Mouse (Mus musculus) CH12.LX (cell line): Measurements from ENCODE around the gene Zbtb22. TPM values are rescaled to one million over a fixed set of nuclear protein-coding genes. Genes with fewer than 3 reads are reported as not detected.

ENCODE experiments used
- DNase-seq: peaks from one replicate; pipeline ENCODE4 v3.0.0-alpha.2; 2013; ENCODE audit errors: extremely low read depth
- H3K27ac ChIP-seq: 2 replicates; pipeline ENCODE4 v1.5.1; 2012; ENCODE audit warnings: low read depth, mild to moderate bottlenecking, control low read depth, moderate library complexity; ENCODE audit not compliant: insufficient read depth
- H3K27me3 ChIP-seq: replicated peaks from 2 replicates; pipeline ENCODE3; 2012; ENCODE audit warnings: inconsistent platforms
- H3K36me3 ChIP-seq, 2 experiments: replicated peaks in 1 of 2; 2 replicates each; pipeline versions ENCODE3 to v1.6.1; 2012; ENCODE audit warnings: inconsistent platforms in 1 of 2, low read length in 1 of 2, mild to moderate bottlenecking in 1 of 2, mixed read lengths in 1 of 2, moderate library complexity in 1 of 2; ENCODE audit not compliant: control insufficient read depth in 1 of 2, insufficient read depth in 1 of 2
- H3K4me1 ChIP-seq, 2 experiments: 2 replicates each; pipeline ENCODE4 v1.6.1; 2012; ENCODE audit warnings: inconsistent platforms in 1 of 2, moderate library complexity in 1 of 2; ENCODE audit not compliant: insufficient read depth in 2 of 2, control insufficient read depth in 1 of 2
- H3K4me2 ChIP-seq: 2 replicates; pipeline ENCODE4 v1.6.1; 2012; ENCODE audit warnings: low read depth, mild to moderate bottlenecking, control low read depth; ENCODE audit not compliant: poor library complexity, insufficient read depth, severe bottlenecking
- H3K4me3 ChIP-seq, 3 experiments: fragments of 150-350 bp in 1 of 3; sonication (generic) in 1 of 3; replicated peaks in 1 of 3; 2 replicates each; pipeline versions ENCODE3 to v1.5.1; 2011 to 2012; ENCODE audit warnings: low read depth in 2 of 3, low read length in 2 of 3, mild to moderate bottlenecking in 2 of 3, moderate library complexity in 2 of 3, control low read depth in 1 of 3, improper control_type of control experiment in 1 of 3, inconsistent platforms in 1 of 3, mixed read lengths in 1 of 3; ENCODE audit not compliant: poor library complexity in 1 of 3
- H3K79me2 ChIP-seq: replicated peaks from 2 replicates; pipeline ENCODE4 v1.6.1; 2012; ENCODE audit warnings: mild to moderate bottlenecking, moderate library complexity; ENCODE audit not compliant: control insufficient read depth, poor library complexity, insufficient read depth, severe bottlenecking; ENCODE audit errors: extremely low read depth
- H3K9ac ChIP-seq: 2 replicates; pipeline ENCODE4 v1.6.1; 2012; ENCODE audit warnings: low read depth, mild to moderate bottlenecking, control low read depth, moderate library complexity; ENCODE audit not compliant: insufficient read depth
- H3K9me3 ChIP-seq: replicated peaks from 2 replicates; pipeline ENCODE3; 2012; ENCODE audit warnings: low read length, inconsistent platforms, mixed read lengths
- BHLHE40 ChIP-seq: IDR thresholded peaks from 2 replicates; pipeline ENCODE4 v1.6.1; 2011; ENCODE audit warnings: mild to moderate bottlenecking, low read depth, low read length, improper control_type of control experiment
- CHD1 ChIP-seq: IDR thresholded peaks from 2 replicates; pipeline ENCODE4 v1.6.1; 2012; ENCODE audit warnings: low read depth, low read length, improper control_type of control experiment, inconsistent platforms
- CTCF ChIP-seq, 2 experiments: IDR thresholded peaks in 1 of 2; conservative IDR thresholded peaks in 1 of 2; 2 replicates each; pipeline ENCODE4 v1.5.1; 2011 to 2012; ENCODE audit warnings: low read depth in 2 of 2, low read length in 2 of 2, improper control_type of control experiment in 1 of 2, inconsistent platforms in 1 of 2, mild to moderate bottlenecking in 1 of 2, moderate library complexity in 1 of 2
- E2F4 ChIP-seq: IDR thresholded peaks from 2 replicates; pipeline ENCODE4 v1.6.1; 2011; ENCODE audit warnings: low read depth, low read length, improper control_type of control experiment; ENCODE audit not compliant: insufficient replicate concordance
- EP300 ChIP-seq: IDR thresholded peaks from 2 replicates; pipeline ENCODE4 v1.6.1; 2011; ENCODE audit warnings: low read length, improper control_type of control experiment
- GABPA ChIP-seq: IDR thresholded peaks from 2 replicates; pipeline ENCODE4 v1.6.1; 2012; ENCODE audit warnings: low read depth, low read length, improper control_type of control experiment, inconsistent platforms; ENCODE audit not compliant: insufficient replicate concordance
- HCFC1 ChIP-seq: IDR thresholded peaks from 2 replicates; pipeline ENCODE4 v1.6.1; 2012; ENCODE audit warnings: low read depth, mild to moderate bottlenecking, inconsistent platforms, low read length, improper control_type of control experiment
- IRF4 ChIP-seq: IDR thresholded peaks from 2 replicates; pipeline ENCODE4 v1.6.1; 2014; ENCODE audit warnings: low read depth, mild to moderate bottlenecking, inconsistent platforms, low read length, improper control_type of control experiment
- JUND ChIP-seq: conservative IDR thresholded peaks from 2 replicates; pipeline ENCODE4 v1.6.1; 2011; ENCODE audit warnings: low read depth, low read length, improper control_type of control experiment
- KAT2A ChIP-seq: IDR thresholded peaks from 2 replicates; pipeline ENCODE4 v1.6.1; 2012; ENCODE audit warnings: low read length, improper control_type of control experiment, inconsistent platforms; ENCODE audit not compliant: insufficient replicate concordance
- MAFK ChIP-seq: IDR thresholded peaks from 2 replicates; pipeline ENCODE4 v1.6.1; 2011; ENCODE audit warnings: low read length, improper control_type of control experiment; ENCODE audit not compliant: insufficient replicate concordance
- MAX ChIP-seq: IDR thresholded peaks from 2 replicates; pipeline ENCODE4 v1.6.1; 2011; ENCODE audit warnings: low read length, improper control_type of control experiment
- MAZ ChIP-seq: IDR thresholded peaks from 2 replicates; pipeline ENCODE4 v1.6.1; 2012; ENCODE audit warnings: low read depth, mild to moderate bottlenecking, inconsistent platforms, low read length, improper control_type of control experiment, moderate library complexity
- MXI1 ChIP-seq: IDR thresholded peaks from 2 replicates; pipeline ENCODE4 v1.6.1; 2011; ENCODE audit warnings: mild to moderate bottlenecking, low read depth, low read length, improper control_type of control experiment
- MYC ChIP-seq: IDR thresholded peaks from 2 replicates; pipeline ENCODE4 v1.6.1; 2011; ENCODE audit warnings: low read depth, mild to moderate bottlenecking, improper control_type of control experiment, low read length
- NRF1 ChIP-seq: IDR thresholded peaks from 2 replicates; pipeline ENCODE4 v1.6.1; 2014; ENCODE audit warnings: low read depth, mild to moderate bottlenecking, inconsistent platforms, low read length, improper control_type of control experiment, moderate library complexity
- PAX5 ChIP-seq: IDR thresholded peaks from 2 replicates; pipeline ENCODE4 v1.6.1; 2012; ENCODE audit warnings: low read length, inconsistent platforms, mixed read lengths
- POLR2A ChIP-seq: IDR thresholded peaks from 2 replicates; pipeline ENCODE4 v1.6.1; 2011; ENCODE audit warnings: low read depth, mild to moderate bottlenecking, improper control_type of control experiment, low read length
- POLR2AphosphoS2 ChIP-seq: IDR thresholded peaks from 2 replicates; pipeline ENCODE4 v1.6.1; 2011; ENCODE audit warnings: low read depth, low read length, improper control_type of control experiment
- RAD21 ChIP-seq: IDR thresholded peaks from 2 replicates; pipeline ENCODE4 v1.6.1; 2011; ENCODE audit warnings: low read depth, mild to moderate bottlenecking, low read length, improper control_type of control experiment, moderate library complexity
- RCOR1 ChIP-seq: conservative IDR thresholded peaks from 2 replicates; pipeline ENCODE4 v1.6.1; 2012; ENCODE audit warnings: low read depth, mild to moderate bottlenecking, inconsistent platforms, low read length, improper control_type of control experiment
- TBP ChIP-seq: conservative IDR thresholded peaks from 2 replicates; pipeline ENCODE4 v1.6.1; 2011; ENCODE audit warnings: low read depth, low read length, improper control_type of control experiment
- TCF12 ChIP-seq: IDR thresholded peaks from 2 replicates; pipeline ENCODE4 v1.6.1; 2014; ENCODE audit warnings: low read depth, mild to moderate bottlenecking, inconsistent platforms, low read length, improper control_type of control experiment
- UBTF ChIP-seq: IDR thresholded peaks from 2 replicates; pipeline ENCODE4 v1.6.1; 2012; ENCODE audit warnings: low read depth, mild to moderate bottlenecking, inconsistent platforms, low read length, improper control_type of control experiment, moderate library complexity
- USF1 ChIP-seq: IDR thresholded peaks from 2 replicates; pipeline ENCODE4 v1.6.1; 2014; ENCODE audit warnings: low read depth, mild to moderate bottlenecking, inconsistent platforms, low read length, improper control_type of control experiment
- USF2 ChIP-seq: conservative IDR thresholded peaks from 2 replicates; pipeline ENCODE4 v1.6.1; 2011; ENCODE audit warnings: low read depth, low read length, improper control_type of control experiment
- ZC3H11A ChIP-seq: IDR thresholded peaks from 2 replicates; pipeline ENCODE4 v1.6.1; 2012; ENCODE audit warnings: low read depth, mild to moderate bottlenecking, inconsistent platforms, low read length, improper control_type of control experiment
- ZMIZ1 ChIP-seq: IDR thresholded peaks from 2 replicates; pipeline ENCODE4 v1.6.1; 2012; ENCODE audit warnings: low read depth, mild to moderate bottlenecking, inconsistent platforms, low read length, improper control_type of control experiment
- ZNF384 ChIP-seq: IDR thresholded peaks from 2 replicates; pipeline ENCODE4 v1.6.1; 2012; ENCODE audit warnings: low read depth, low read length, improper control_type of control experiment, inconsistent platforms
- dilution Hi-C: fragments of 300-500 bp; cut with MboI; formaldehyde crosslinking; loops from 2 replicates; pipeline ENCODE4 v1.14.3; 2020; ENCODE audit warnings: low sequenced_read_pairs; ENCODE audit not compliant: extremely low pct_unique_long_range_greater_than_20kb, extremely low pct_ligation_motif_present
- in situ Hi-C: fragments of 300-500 bp; cut with MboI; formaldehyde crosslinking; loops from 3 replicates; pipeline ENCODE4 v1.14.3; 2019; ENCODE audit warnings: low sequenced_read_pairs, low pct_ligation_motif_present, low pct_unique_long_range_greater_than_20kb, mixed read lengths
- polyA plus RNA-seq: library from polyadenylated mRNA; unstranded; fragments of >175 nt; gene quantifications from 2 replicates; pipeline ENCODE4 v1.2.1, GENCODE M21; 2012; ENCODE audit warnings: low read depth; ENCODE audit not compliant: insufficient read length
- total RNA-seq, 2 experiments: library from RNA; depleted of rRNA; stranded (reverse); fragments of 300-350 nt in 1 of 2; fragments of >200 nt in 1 of 2; gene quantifications; 2 replicates each; pipeline ENCODE4 v1.2.3; 2012 to 2014

The Zbtb22 gene
- total and polyA plus RNA-seq, 3 experiments: 11.7 to 23.5 (median 20.3) TPM

DNA sequence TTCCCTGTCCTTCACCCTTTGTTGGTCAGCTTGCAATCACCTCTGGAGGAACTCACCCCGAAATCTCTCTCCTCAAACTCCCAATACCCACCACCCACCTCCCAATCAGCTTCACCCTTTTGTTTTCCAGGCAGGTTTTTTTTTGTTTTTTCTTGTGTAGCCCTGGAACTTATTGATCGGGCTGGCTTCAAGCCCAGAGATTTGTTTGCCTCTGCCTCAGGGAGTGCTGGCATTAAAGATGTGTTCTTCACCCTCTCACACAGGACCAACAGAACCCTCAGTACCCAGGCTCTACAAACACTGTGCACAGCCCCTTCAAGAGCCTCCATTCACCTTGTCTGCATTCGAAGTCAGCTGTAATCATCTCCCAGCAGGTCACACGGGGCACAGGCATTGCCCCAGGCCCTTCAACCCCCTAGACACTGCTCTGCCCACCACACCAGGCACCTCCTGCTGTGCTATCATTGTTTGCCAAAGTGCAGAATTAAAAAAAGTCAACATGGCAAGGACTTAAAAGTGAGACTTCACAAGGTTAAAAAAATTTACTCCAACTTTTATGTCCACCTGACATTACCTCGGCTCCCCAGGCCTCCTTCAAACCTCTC, 38.4 kb downstream of the Zbtb22 start:
- Histone ChIP-seq H3K9me3 (no peaks in the 10 kb centered on the region), H3K27me3 (no peaks in the 10 kb centered on the region), H3K4me1 (peaks cover 10 to 41% of the 10 kb centered on the region in 2 experiments), H3K36me3 (peaks cover 54 to 67% of the 10 kb centered on the region in 2 experiments), H3K4me2 (peak overlapping the region; percentile 63), H3K79me2 (peaks cover 29% of the 10 kb centered on the region), H3K9ac (peak overlapping the region; percentile 53), H3K27ac (peak overlapping the region; percentile 26; the same call in 1 of the 2 replicates), H3K4me3 (peak overlapping the region; percentile 61 to 96 (median 91))
- DNase-seq: no peak
- in situ Hi-C loops: no loop called here
- dilution Hi-C loops: no loop called here
- TF ChIP-seq RCOR1 (no peak), POLR2A (peak; percentile 2; the same call in 1 of the 2 replicates)
- TF ChIP-seq, all 38 proteins: peak for 1

DNA sequence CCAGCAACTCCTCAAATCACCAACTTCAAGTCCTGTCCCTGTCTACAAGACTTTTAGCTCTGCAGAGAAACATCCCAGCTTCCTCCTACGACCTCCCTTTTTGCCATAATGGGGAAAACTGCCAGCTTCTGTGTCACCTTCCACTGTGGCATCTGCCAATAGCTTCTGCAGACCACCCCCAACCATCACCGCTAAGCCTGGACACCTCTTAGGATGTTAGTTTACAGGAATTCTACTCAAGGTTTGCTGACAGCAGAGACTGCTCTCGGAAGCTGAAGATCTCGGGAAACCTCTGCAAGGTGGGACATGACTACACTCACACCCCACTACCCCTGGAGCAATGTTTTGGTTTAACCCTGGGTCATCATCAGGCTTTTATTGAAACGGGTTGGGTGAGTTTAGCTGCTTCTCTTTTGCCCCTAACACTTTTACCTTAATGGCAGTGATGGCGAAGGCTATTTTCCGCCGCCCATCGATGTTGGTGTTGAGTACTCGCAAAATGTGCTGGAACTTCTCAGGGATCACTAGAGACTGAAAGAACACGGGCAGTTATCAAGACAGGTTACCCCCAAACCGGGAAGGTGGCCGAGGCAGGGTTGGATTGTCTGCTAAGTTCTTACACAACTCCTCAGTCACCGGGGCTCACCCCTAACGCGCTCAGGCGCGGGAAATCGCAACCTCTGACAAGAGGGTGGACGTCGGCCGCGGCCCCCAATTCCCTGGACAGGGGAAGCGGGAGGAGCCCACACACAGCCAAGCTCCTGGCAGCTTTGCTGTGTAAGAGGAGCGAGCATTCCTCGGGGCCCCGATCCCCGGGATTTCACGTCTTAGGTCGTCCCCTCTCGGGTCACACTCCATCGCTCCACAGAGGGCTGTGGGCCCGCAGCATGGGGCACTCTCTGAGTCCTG, 39.2 kb downstream of the Zbtb22 start:
- peak overlapping the region; percentile 53 for H3K9ac ChIP-seq
- peaks cover 10 to 43% of the 10 kb centered on the region in 2 experiments for H3K4me1 ChIP-seq
- no peaks in the 10 kb centered on the region for H3K27me3 ChIP-seq
- peak overlapping the region; percentile 61 to 96 (median 91) for H3K4me3 ChIP-seq
- in situ Hi-C loops (no loop called here), dilution Hi-C loops (no loop called here)
- no peaks in the 10 kb centered on the region for H3K9me3 ChIP-seq
- H3K27ac ChIP-seq: peak overlapping the region; percentile 26
- H3K36me3 ChIP-seq: peaks cover 54 to 67% of the 10 kb centered on the region in 2 experiments
- H3K79me2 ChIP-seq: peaks cover 29% of the 10 kb centered on the region
- no peak for DNase-seq
- H3K4me2 ChIP-seq: peak overlapping the region; percentile 63
- TF ChIP-seq CTCF (conservative IDR thresholded peaks at IDR 0.05 in 1 of 2, IDR thresholded peaks at IDR 0.05 in 1 of 2; ENCODE audit: low read depth in 2 of 2, low read length in 2 of 2) (no peak), JUND (no peak), IRF4 (no peak), ZC3H11A (no peak), MAZ (no peak), TCF12 (no peak), POLR2AphosphoS2 (peak; percentile 45; the same call in 1 of the 2 replicates), E2F4 (0 out of 2 replicates have a peak, but pooled peaks have one; percentile 14), RCOR1 (no peak), TBP (no peak), ZNF384 (no peak), CHD1 (peak; percentile 83), ZMIZ1 (no peak; the same call in none of the 2 replicates), MAX (no peak), GABPA (no peak), BHLHE40 (no peak), NRF1 (no peak), HCFC1 (no peak), PAX5 (no peak), MXI1 (no peak; the same call in 1 of the 2 replicates), UBTF (0 out of 2 replicates have a peak, but pooled peaks have one; percentile 31), USF2 (no peak), USF1 (no peak), EP300 (no peak), MAFK (no peak), MYC (no peak), RAD21 (no peak), KAT2A (no peak), POLR2A (peak; percentile 16; the same call in 1 of the 2 replicates)
